Mouse (Mus musculus) E14TG2a.4 (cell line): ENCODE results near the gene Sycn.

Experiments
- CTCF ChIP-seq: conservative IDR thresholded peaks from 2 replicates; pipeline ENCODE4 v1.5.1; 2014; ENCODE audit warnings: low read length
- NANOG ChIP-seq: IDR thresholded peaks from 2 replicates; pipeline ENCODE4 v1.6.1; 2014; ENCODE audit warnings: borderline replicate concordance, low read length, mixed read lengths
- POU5F1 ChIP-seq: IDR thresholded peaks from 2 replicates; pipeline ENCODE4 v1.6.1; 2014; ENCODE audit warnings: low read length, borderline replicate concordance

DNA sequence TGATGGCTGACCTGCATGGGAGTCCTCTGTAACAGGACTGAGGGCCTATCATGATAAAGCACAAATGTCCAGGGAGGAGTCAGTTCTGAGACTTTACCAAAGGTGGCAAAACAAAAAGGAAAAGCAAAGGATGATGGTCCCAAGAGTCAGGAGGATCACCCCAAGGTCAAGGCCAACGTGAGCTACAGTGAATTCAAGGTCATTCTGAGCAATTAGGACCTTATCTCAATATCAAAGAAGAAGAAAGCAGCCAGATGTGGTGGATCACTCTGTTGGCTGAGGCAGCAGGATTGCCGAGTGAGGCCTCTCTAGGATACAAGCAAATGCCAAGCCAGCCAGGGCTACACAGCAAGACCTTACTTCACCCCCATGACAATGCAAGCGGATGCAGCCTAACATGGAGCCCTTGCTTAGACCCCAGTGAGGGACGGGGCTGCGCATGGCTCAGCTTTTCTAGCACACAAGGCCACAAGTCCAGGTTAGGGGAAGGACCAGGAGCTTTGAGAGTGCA lies 37.9 kb downstream of the Sycn start:
- TF ChIP-seq CTCF (no peak), POU5F1 (no peak), NANOG (peak; percentile 81)
